ENCODE assay signal across 7 mouse cellular contexts in genomic region chr4:155760613-155761355, GRCm38 (mm10). TPM values are rescaled to one million over a fixed set of nuclear protein-coding genes. Genes with fewer than 3 reads are reported as not detected.
DNase-seq lines count a peak whose midpoint lies in the region; ATAC-seq lines count a peak whose summit lies in the region.

TSS of gene Atad3a (minus strand) at chr4:155761093.

- peak within 1 kb of the TSS; percentile 85 for H3K4me3 ChIP-seq in intestine, embryonic 15.5 days (replicated peaks)
- peak within 1 kb of the TSS; percentile 77 for H3K4me3 ChIP-seq in midbrain, embryonic 10.5 days

- peak; percentile 98 for DNase-seq in adrenal gland, adult 2 months
- peak; percentile 97 for DNase-seq in embryo, embryonic 11.5 days (ENCODE audit: low read depth, low spot score)
- peak; percentile 95 for DNase-seq in gastrocnemius, postnatal 36 days
- DNase-seq in left cerebral cortex, postnatal 25 days (ENCODE audit: low spot score in 2 of 2) = peak; percentile 97 to 98
- peak; percentile 97 for DNase-seq in midbrain, embryonic 10.5 days (ENCODE audit: low spot score)
- DNase-seq in right cerebral cortex, postnatal 4 days = peak; percentile 98

- under 1% methylated on average over 68 of the region's 68 CpGs for whole genome bisulfite sequencing in intestine, embryonic 15.5 days
- WGBS in midbrain, embryonic 10.5 days = under 1% methylated on average over 68 of the region's 68 CpGs

- peak within 1 kb of the TSS; percentile 80 for H3K27ac ChIP-seq in intestine, embryonic 15.5 days
- H3K27ac ChIP-seq in midbrain, embryonic 10.5 days (replicated peaks) = peak within 1 kb of the TSS; percentile 84

- intact Hi-C loops in gastrocnemius, postnatal 36 days (cut with DNase I) = no loop called here
- intact Hi-C loops in left cerebral cortex, postnatal 25 days (cut with DNase I) = no loop called here

- peak within 1 kb of the TSS; percentile 87 for H3K9ac ChIP-seq in intestine, embryonic 15.5 days

- peak; percentile 98 for ATAC-seq in intestine, embryonic 15.5 days

- H3K36me3 ChIP-seq in intestine, embryonic 15.5 days = peaks cover 13% of the 10 kb centered on the region
- H3K36me3 ChIP-seq in midbrain, embryonic 10.5 days = peaks cover 26% of the 10 kb centered on the region

- H3K4me1 ChIP-seq in intestine, embryonic 15.5 days (replicated peaks) = peaks cover 24% of the 10 kb centered on the region
- H3K4me1 ChIP-seq in midbrain, embryonic 10.5 days = peaks cover 35% of the 10 kb centered on the region

- peak within 1 kb of the TSS; percentile 89 for H3K4me2 ChIP-seq in intestine, embryonic 15.5 days (replicated peaks)

- no peaks in the 10 kb centered on the region for H3K27me3 ChIP-seq in intestine, embryonic 15.5 days (replicated peaks)
- H3K27me3 ChIP-seq in midbrain, embryonic 10.5 days (ENCODE audit: low read depth, poor library complexity, severe bottlenecking) = no peaks in the 10 kb centered on the region

- no peaks in the 10 kb centered on the region for H3K9me3 ChIP-seq in intestine, embryonic 15.5 days
- no peaks in the 10 kb centered on the region for H3K9me3 ChIP-seq in midbrain, embryonic 10.5 days (replicated peaks)

RNA-seq across cellular contexts. Expression of gene Atad3a, which starts in this region (rescaled TPM):
- total RNA-seq in adrenal gland, adult 2 months (2021) = 10 to 100 TPM; 71.4 to 90.7 TPM
- polyA plus RNA-seq in adrenal gland, adult 2 months (2012; rRNA removed) = 226 and 242 TPM in 2 replicates
- total RNA-seq in gastrocnemius, postnatal 36 days (2021) = 10 to 100 TPM; 23.7 to 26.6 TPM
- 135 and 156 TPM in 2 replicates for polyA plus RNA-seq in intestine, embryonic 15.5 days (2015; fragmentation: Nextera tagmentation; extraction: Ambion mirVana)
- total RNA-seq in left cerebral cortex, postnatal 25 days (2021) = 10 to 100 TPM; 44.0 to 52.3 TPM
- polyA plus RNA-seq in midbrain, embryonic 10.5 days (2016; fragmentation: Nextera tagmentation; extraction: Ambion mirVana) = 115 and 129 TPM in 2 replicates

Comparison
In these comparisons a context has a peak if more than half of its experiments do, and no peak if none do; other contexts are left out.
1. Peak in every context shown above with its lines: DNase-seq, ATAC-seq, H3K4me3 ChIP-seq and H3K27ac ChIP-seq.